Mouse (Mus musculus) CH12.LX (cell line): Measurements from ENCODE around the gene Gatb.

Experiments used
- BHLHE40 ChIP-seq: IDR thresholded peaks from 2 replicates; pipeline ENCODE4 v1.6.1; 2011; ENCODE audit warnings: mild to moderate bottlenecking, low read depth, low read length, improper control_type of control experiment
- CHD2 ChIP-seq: IDR thresholded peaks from 2 replicates; pipeline ENCODE4 v1.6.1; 2011; ENCODE audit warnings: low read length, improper control_type of control experiment
- CTCF ChIP-seq, 2 experiments: IDR thresholded peaks in 1 of 2; conservative IDR thresholded peaks in 1 of 2; 2 replicates each; pipeline ENCODE4 v1.5.1; 2011 to 2012; ENCODE audit warnings: low read depth in 2 of 2, low read length in 2 of 2, improper control_type of control experiment in 1 of 2, inconsistent platforms in 1 of 2, mild to moderate bottlenecking in 1 of 2, moderate library complexity in 1 of 2
- EP300 ChIP-seq: IDR thresholded peaks from 2 replicates; pipeline ENCODE4 v1.6.1; 2011; ENCODE audit warnings: low read length, improper control_type of control experiment
- GABPA ChIP-seq: IDR thresholded peaks from 2 replicates; pipeline ENCODE4 v1.6.1; 2012; ENCODE audit warnings: low read depth, low read length, improper control_type of control experiment, inconsistent platforms; ENCODE audit not compliant: insufficient replicate concordance
- MAX ChIP-seq: IDR thresholded peaks from 2 replicates; pipeline ENCODE4 v1.6.1; 2011; ENCODE audit warnings: low read length, improper control_type of control experiment
- MXI1 ChIP-seq: IDR thresholded peaks from 2 replicates; pipeline ENCODE4 v1.6.1; 2011; ENCODE audit warnings: mild to moderate bottlenecking, low read depth, low read length, improper control_type of control experiment
- POLR2A ChIP-seq: IDR thresholded peaks from 2 replicates; pipeline ENCODE4 v1.6.1; 2011; ENCODE audit warnings: low read depth, mild to moderate bottlenecking, improper control_type of control experiment, low read length
- RAD21 ChIP-seq: IDR thresholded peaks from 2 replicates; pipeline ENCODE4 v1.6.1; 2011; ENCODE audit warnings: low read depth, mild to moderate bottlenecking, low read length, improper control_type of control experiment, moderate library complexity
- TCF12 ChIP-seq: IDR thresholded peaks from 2 replicates; pipeline ENCODE4 v1.6.1; 2014; ENCODE audit warnings: low read depth, mild to moderate bottlenecking, inconsistent platforms, low read length, improper control_type of control experiment
- USF1 ChIP-seq: IDR thresholded peaks from 2 replicates; pipeline ENCODE4 v1.6.1; 2014; ENCODE audit warnings: low read depth, mild to moderate bottlenecking, inconsistent platforms, low read length, improper control_type of control experiment
- ZC3H11A ChIP-seq: IDR thresholded peaks from 2 replicates; pipeline ENCODE4 v1.6.1; 2012; ENCODE audit warnings: low read depth, mild to moderate bottlenecking, inconsistent platforms, low read length, improper control_type of control experiment
- ZKSCAN1 ChIP-seq: IDR thresholded peaks from 2 replicates; pipeline ENCODE4 v1.6.1; 2012; ENCODE audit warnings: low read depth, inconsistent platforms, low read length, improper control_type of control experiment, borderline replicate concordance

DNA sequence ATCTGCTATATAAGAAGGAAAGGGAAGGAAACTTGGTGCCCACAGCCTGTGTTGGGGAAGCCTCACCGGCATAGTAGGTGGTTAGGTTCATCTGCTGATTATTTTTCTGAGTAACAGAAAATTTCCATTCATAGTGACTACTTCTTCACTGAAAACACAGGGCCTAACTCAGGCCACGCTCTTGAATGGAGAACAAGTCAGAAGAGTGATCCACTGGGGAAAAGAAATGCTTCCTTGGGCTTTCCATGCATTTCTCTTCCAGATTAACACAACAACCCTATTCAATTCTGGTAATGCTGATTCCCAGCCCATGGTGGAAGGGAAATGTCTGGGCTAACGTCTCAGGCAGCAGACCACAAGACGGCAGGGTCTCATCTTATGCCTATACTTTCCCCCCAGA is 124.6 kb downstream of the Gatb start:
- TF ChIP-seq CTCF (conservative IDR thresholded peaks at IDR 0.05 in 1 of 2, IDR thresholded peaks at IDR 0.05 in 1 of 2; ENCODE audit: low read depth in 2 of 2, low read length in 2 of 2) = no peak
- TF ChIP-seq CHD2 = no peak
- no peak for TF ChIP-seq RAD21
- TF ChIP-seq MAX = no peak
- TF ChIP-seq ZC3H11A = no peak
- no peak for TF ChIP-seq USF1
- TF ChIP-seq POLR2A = no peak
- no peak for TF ChIP-seq BHLHE40
- no peak for TF ChIP-seq GABPA
- no peak for TF ChIP-seq MXI1
- no peak for TF ChIP-seq TCF12
- no peak for TF ChIP-seq ZKSCAN1
- no peak for TF ChIP-seq EP300
